Mouse (Mus musculus) bone marrow, adult 2 months (tissue): ENCODE results near the gene Apbb1ip. TPM values are rescaled to one million over a fixed set of nuclear protein-coding genes. Genes with fewer than 3 reads are reported as not detected.

Experiments
- H3K27ac ChIP-seq: fragments of 200-500 bp; 2 replicates; pipeline ENCODE4 v1.5.1; 2012; ENCODE audit warnings: low read depth, mild to moderate bottlenecking, control low read depth, inconsistent platforms, low read length; ENCODE audit not compliant: control insufficient read depth, poor library complexity, insufficient read depth
- H3K4me1 ChIP-seq: fragments of 200-500 bp; 2 replicates; pipeline ENCODE4 v1.6.1; 2011; ENCODE audit warnings: low read length; ENCODE audit not compliant: control insufficient read depth, insufficient read depth
- H3K4me3 ChIP-seq: fragments of 200-500 bp; replicated peaks from 2 replicates; pipeline ENCODE3; 2011; ENCODE audit warnings: mild to moderate bottlenecking, low read depth, low read length, control low read depth; ENCODE audit not compliant: control insufficient read depth
- CTCF ChIP-seq: fragments of 200-500 bp; IDR thresholded peaks from 2 replicates; pipeline ENCODE4 v1.5.1; 2011; ENCODE audit warnings: low read length, control low read depth; ENCODE audit not compliant: control insufficient read depth, insufficient read depth
- POLR2A ChIP-seq: fragments of 200-500 bp; IDR thresholded peaks from 2 replicates; pipeline ENCODE4 v1.6.1; 2011; ENCODE audit warnings: low read depth, mild to moderate bottlenecking, control low read depth, low read length, borderline replicate concordance; ENCODE audit not compliant: control insufficient read depth
- WGBS: fragments of 180-500 bp; shearing (Covaris S2); methylation state at CpG from one replicate; pipeline ENCODE4 v1.1.7; 2018; 5-methylcytosine and 5-hydroxymethylcytosine counted together
- polyA plus RNA-seq: library from polyadenylated mRNA; stranded (reverse); fragments of >200 nt; gene quantifications from 2 replicates; pipeline ENCODE4 v1.2.4, GENCODE M21; 2011; ENCODE audit warnings: low replicate concordance; ENCODE audit not compliant: missing spikeins, insufficient read depth, insufficient read length

Apbb1ip gene
- polyA plus RNA-seq, 1 experiment, result 45.8 TPM

GRCm38 (mm10) chr2:22795087-22795486 is 21.2 kb downstream of the Apbb1ip start:
- WGBS, result 88% methylated on average over 3 of the region's 3 CpGs
- Histone ChIP-seq H3K27ac (peak overlapping the region; percentile 39; the same call in 1 of the 2 replicates), H3K4me1 (no peaks in the 10 kb centered on the region; the same call in none of the 2 replicates), H3K4me3 (no peak overlapping the region)
- TF ChIP-seq POLR2A (no peak), CTCF (no peak)

- Histone ChIP-seq H3K4me3 (no peak overlapping the region), H3K4me1 (no peaks in the 10 kb centered on the region; the same call in none of the 2 replicates), H3K27ac (no peak overlapping the region)
- TF ChIP-seq POLR2A (no peak), CTCF (no peak)
Measured at GRCm38 (mm10) chr2:22796487-22796886, 22.6 kb downstream of the Apbb1ip start.

GRCm38 (mm10) chr2:22799430-22800041 is 25.6 kb downstream of the Apbb1ip start:
- Histone ChIP-seq H3K4me1 (peaks cover under 1% of the 10 kb centered on the region; the same call in 1 of the 2 replicates), H3K27ac (peak overlapping the region; percentile 67)
- 49% methylated on average over 2 of the region's 2 CpGs for WGBS

DNA sequence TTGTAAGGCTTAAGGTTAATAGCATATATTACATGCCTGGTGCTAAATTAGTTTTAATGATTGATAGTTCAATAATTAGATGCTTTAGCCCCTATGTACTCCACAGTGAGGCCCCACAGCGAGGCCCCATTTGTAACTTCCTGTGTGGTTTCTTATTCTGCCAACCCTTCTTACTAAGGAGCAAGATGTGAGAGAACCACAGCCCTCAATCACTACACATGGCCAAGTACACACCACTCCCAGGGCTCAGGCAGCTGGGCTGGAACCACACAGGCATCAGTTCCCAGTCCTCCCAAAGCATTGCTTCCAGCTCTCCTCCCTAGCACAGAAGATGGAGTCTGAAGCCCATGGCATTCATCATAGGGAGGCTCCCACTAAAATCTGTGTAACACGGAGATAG is 31.7 kb downstream of the Apbb1ip start:
- no peak overlapping the region for H3K4me3 ChIP-seq
- H3K27ac ChIP-seq, result peak overlapping the region; percentile 89
- TF ChIP-seq CTCF, result no peak
- no peak for TF ChIP-seq POLR2A
- H3K4me1 ChIP-seq, result peaks cover 7% of the 10 kb centered on the region
- 29% methylated on average over 2 of the region's 2 CpGs for WGBS

More at GRCm38 (mm10) chr2:22799430-22800041, 25.6 kb downstream of the Apbb1ip start:
- no peak for TF ChIP-seq CTCF
- no peak for TF ChIP-seq POLR2A
- no peak overlapping the region for H3K4me3 ChIP-seq

DNA sequence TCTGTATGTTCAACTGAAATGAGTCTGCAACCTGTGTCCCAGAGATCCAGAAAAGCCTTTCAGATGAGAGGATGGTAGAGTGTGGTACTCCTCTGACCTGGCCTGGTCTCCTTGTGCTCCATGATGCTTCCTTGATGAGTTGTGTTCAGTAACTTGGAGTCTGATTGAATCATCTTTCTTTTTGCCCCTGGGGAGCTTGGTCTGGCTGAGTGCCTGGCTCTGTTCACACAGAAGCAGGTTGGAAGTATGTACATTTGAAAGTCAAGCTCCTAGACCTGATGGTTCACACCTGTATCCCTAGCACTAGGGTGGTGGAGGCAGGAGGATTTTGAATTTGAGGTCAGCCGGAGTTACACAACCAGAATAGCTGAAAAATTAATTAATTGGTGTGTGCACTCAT is 32.7 kb downstream of the Apbb1ip start:
- Histone ChIP-seq H3K27ac (peak overlapping the region; percentile 75), H3K4me1 (peaks cover 7% of the 10 kb centered on the region), H3K4me3 (no peak overlapping the region)
- 59% methylated on average over 1 of the region's 1 CpGs for WGBS
- TF ChIP-seq POLR2A (no peak), CTCF (no peak)

- peak overlapping the region; percentile 75 for H3K27ac ChIP-seq
- 5% methylated on average over 1 of the region's 1 CpGs for WGBS
- peaks cover 7% of the 10 kb centered on the region for H3K4me1 ChIP-seq
- TF ChIP-seq POLR2A, result no peak
- TF ChIP-seq CTCF, result no peak
- H3K4me3 ChIP-seq, result no peak overlapping the region
Measured at GRCm38 (mm10) chr2:22807312-22807711, 33.4 kb downstream of the Apbb1ip start.

DNA sequence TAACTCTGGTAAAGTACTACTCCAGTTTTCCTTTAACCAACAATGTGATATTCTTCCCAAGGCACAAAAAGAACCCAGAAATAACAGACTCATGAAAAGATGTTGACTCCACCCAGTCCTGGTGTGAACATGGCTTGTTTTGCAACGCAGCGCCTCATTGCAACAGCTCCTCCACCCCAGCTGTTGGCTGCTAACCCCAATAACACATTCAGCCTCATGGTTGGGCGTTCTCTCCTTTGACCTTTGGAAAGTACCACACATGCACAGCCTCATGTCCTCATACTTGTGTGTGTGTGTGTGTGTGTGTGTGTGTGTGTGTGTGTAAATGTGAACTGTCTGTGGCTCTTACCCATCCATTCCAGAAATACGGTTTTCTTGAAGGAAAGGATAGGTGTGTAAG is 37.0 kb downstream of the Apbb1ip start:
- WGBS, result 42% methylated on average over 4 of the region's 4 CpGs
- no peak for TF ChIP-seq POLR2A
- TF ChIP-seq CTCF, result no peak
- H3K4me3 ChIP-seq, result no peak overlapping the region
- H3K4me1 ChIP-seq, result peaks cover 4% of the 10 kb centered on the region
- peak overlapping the region; percentile 9; the same call in 1 of the 2 replicates for H3K27ac ChIP-seq

DNA sequence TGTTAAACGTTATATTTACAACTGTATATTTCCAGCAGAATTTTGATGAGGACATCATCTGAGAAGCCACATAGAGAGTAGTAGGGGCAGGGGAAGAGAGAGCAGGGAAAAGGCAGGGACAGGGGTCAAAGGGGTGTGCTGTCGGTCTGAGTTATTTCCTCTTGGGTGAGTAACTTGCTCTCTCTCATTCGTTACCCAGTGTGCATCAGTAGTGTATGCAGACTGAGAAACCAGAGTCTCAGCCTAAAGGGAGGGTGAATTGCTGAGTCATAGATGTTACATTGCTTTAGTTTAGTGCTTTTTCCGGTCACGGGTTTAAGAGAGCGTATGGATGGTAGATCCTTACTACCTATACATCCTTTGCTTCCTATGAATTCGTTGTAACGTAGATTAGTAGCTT is 37.6 kb downstream of the Apbb1ip start:
- Histone ChIP-seq H3K27ac (peak overlapping the region; percentile 59; the same call in 1 of the 2 replicates), H3K4me1 (peaks cover 4% of the 10 kb centered on the region), H3K4me3 (no peak overlapping the region)
- TF ChIP-seq CTCF (no peak), POLR2A (no peak)
- 46% methylated on average over 8 of the region's 8 CpGs for WGBS
